Mouse (Mus musculus): Measurements from ENCODE around the gene Klre1.

The Klre1 gene

GRCm38 (mm10) chr6:129577605-129578004 is at the start of gene Klre1:
Gene Klre1 (plus strand): TSS chr6:129577905.
- DNase-seq, result no peak

DNA sequence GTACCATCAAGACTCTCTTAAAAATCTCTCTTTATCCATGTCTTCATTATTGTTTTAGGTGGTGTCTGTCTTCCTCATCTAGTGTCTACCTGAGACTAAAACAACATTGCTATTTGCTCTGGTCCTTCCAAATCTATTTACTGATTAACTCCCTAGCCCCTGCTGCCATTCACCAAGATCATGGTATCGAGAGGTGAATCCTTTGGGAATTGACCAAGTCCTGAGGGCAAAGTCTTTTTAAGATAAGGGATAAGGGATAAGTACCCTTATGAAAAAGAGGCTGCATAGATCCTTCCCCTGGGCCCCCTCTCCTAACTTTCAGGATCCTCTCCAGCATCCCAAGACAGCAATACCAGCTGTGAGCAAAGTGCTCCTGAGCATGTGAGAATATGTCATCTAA is 48.1 kb upstream of the Klre1 start:
- DNase-seq, result no peak

DNA sequence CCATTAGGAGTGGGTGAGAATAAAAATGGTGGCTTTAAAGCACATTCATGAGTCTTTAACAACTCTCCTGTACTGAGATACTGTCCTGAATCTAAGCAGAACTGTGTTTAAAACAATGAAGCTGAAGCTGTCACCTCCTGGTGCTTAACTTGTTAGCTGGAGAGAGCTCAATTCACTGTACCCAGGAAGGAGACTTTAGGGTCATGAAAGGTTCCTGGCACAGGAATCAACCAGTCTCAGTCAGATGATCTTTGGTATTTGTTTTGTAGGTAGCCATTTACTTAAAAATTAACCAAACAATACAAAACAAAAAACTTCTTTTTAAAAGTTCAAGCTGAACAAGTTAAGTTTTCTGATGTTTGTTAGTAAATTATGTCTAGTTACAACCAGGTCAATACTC is 47.4 kb upstream of the Klre1 start:
- DNase-seq, result no peak

DNA sequence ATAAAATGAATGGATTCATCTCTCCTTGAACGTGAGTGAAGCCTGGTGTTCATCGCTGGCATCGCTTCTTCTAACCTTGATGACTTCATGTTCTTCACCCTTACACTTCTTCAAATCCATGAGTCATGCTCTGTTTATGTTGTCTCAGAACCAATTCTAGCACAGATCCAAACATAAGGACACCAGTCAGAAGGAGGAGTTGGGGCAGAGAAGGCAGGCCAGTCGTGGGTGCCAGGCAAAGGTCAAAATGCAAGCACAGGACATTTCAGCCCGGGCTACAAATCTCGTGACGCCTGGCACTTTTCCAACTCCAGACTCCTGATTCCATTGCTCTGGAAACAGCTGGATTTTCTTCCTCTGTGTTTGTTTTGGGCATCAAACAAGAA is 45.2 kb upstream of the Klre1 start:
- DNase-seq, result peak; percentile 86 to 92

DNA sequence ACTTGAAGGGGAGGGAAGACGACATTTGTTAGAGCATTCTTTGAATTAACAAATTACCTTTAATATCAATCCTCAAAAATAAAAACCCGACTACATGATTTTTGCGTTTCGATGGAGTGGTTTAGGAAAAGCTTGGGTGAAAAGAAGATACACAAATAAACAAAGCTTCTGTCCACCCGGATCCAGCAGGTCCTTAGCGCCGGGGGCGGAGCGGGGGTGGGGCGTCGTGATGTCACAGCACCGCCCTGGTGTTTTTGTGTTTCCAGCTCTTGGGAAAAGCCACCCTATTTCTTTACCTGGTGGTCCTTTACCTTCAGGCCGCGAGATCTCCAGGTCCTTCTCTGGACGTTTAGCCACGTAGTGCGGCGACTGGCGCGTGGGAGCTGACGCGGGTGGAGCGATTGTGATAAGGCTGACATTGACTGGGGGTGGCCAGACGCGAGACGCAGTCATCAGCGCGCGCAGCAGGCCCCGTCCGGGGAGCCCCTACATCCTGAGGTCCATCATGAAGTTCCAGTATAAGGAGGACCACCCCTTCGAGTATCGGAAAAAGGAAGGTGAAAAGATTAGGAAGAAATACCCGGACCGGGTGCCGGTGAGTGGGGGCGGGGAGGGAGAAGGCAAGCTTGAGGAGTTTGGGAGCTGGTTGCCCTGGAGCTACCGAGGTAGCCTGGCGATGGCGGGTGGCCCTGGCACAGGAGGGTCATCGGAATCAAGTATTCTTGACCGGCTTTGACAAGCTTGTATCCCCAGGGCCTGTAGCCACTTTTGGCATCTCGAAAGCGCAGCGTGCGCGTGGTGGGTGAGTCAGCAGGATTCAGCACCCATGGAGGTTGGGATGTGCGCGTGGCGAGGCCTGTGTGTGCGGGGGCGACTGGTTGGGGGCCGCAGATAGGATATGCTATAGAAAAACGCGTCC is 44.5 kb upstream of the Klre1 start, which contains the start of gene Gabarapl1:
Gene Gabarapl1 (plus strand): TSS at position 219 of the 919 bp plus-strand sequence.
- peak; percentile 90 to 93 for DNase-seq

DNA sequence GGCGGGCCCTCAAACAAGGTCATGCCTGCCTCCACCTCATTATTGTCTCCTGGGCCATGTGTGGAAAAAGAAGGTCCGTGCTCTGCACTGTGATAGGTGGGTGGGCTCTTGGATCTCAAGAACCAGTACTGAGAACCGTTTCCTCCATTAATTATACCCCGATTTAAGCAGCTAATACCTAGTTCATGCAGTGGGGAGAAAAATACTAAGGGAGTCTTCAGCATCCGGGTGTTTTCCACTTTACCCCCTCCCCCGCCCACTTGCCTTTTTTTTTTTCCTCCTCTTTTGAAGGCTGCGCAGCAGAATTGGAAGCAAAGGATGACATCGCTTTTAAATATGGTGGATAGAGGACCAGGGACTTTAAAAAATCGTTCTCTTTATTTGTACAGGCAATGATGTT is 43.6 kb upstream of the Klre1 start:
- peak in 1 of 2 experiments; percentile 30 for DNase-seq

DNA sequence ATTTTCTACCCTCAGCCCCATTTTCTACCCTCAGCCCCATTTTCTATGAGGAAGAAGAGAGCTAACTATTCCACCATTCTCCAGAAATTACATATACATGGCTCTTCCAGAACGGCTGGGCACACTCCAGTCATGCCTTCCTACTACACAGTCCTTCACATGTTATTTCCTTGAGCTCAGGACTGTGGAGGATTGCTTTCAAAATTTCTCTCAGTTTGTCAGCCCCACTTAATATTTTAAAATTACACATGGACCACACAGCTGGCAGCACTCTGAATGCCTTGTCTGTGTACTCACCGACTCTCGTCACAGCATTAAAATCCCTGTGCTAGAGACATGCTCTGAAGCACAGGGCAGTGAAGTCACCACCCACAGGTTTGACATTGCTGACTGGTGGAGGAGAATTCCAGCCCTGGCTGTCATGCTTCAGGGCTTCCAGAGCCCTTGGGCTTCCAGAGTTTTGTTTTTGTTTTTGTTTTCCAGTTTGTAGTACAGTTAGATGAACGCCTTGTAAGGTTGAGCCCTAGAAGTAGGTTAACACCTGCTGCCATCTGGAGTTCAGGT is 43.0 kb upstream of the Klre1 start:
- DNase-seq, result peak; percentile 36 to 51

DNA sequence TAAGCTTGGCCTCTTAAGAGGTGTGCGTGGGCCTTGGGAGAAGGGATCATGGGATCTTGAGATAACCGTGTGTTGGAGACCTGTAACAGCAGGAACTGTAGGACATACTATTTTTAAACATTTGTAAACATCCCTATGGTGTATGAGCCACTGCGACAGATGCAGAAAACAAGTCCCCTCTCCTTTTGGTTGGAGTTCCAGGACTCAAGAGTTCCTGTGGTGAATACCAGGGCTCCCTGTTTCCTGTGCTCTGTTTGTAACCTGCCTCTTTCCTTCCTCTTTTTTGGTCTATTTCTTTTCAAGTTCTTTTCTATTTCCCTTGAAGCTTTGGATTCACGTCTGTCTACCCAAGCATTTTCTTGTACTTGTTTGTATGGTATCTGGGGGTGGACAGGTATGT is 42.0 kb upstream of the Klre1 start:
- no peak for DNase-seq

- no peak for DNase-seq
Observed at GRCm38 (mm10) chr6:129538555-129538954, 39.1 kb upstream of the Klre1 start.

- no peak for DNase-seq
Observed at GRCm38 (mm10) chr6:129541931-129542330, 35.8 kb upstream of the Klre1 start.

- DNase-seq, result no peak
Observed at GRCm38 (mm10) chr6:129542540-129542939, 35.2 kb upstream of the Klre1 start.

GRCm38 (mm10) chr6:129543709-129544606 is 33.7 kb upstream of the Klre1 start:
- peak; percentile 80 to 82 for DNase-seq

- DNase-seq, result no peak
Observed at GRCm38 (mm10) chr6:129547277-129547676, 30.4 kb upstream of the Klre1 start.

DNA sequence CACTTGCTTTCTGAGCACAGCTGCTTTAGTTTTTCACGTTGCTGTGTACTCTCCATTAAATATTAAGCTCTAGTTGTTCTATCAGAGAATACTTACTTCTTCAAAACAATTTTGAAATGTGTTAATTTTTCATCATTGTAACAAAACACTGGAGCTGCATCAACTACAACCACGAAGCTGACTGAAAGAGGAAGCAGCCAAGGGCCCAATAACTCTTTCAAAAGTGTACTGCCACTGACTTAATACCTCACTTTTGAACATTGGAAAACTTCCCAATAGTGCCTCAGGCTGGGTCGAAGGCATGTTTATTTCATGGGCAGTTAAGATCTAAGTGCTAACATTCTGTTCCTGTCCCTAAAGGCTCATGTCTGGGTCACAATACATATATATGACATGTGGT is 29.7 kb upstream of the Klre1 start:
- DNase-seq, result no peak

GRCm38 (mm10) chr6:129557298-129558023 is 20.2 kb upstream of the Klre1 start:
- DNase-seq, result no peak

GRCm38 (mm10) chr6:129558946-129559640 is 18.6 kb upstream of the Klre1 start:
- DNase-seq, result peak; percentile 84

DNA sequence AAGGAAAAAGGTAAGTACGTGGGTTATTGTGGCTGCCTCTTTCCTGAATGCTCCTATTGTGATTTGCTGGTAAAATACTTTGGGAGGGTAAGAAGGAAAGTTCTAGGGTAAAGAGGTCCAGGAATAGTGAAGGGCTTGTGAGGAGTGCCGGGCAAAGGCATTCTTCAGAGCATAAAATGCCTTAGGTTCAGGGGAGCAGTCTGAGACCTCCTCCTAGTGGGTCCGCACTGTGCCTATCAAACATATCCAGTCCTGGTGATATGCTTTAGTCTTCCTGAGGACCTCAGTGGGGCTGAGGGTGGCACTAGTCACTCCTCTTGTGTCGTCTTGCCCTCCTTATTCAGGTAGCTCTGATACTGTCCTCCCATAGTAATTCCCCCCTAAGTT is 18.1 kb upstream of the Klre1 start:
- DNase-seq, result no peak

DNA sequence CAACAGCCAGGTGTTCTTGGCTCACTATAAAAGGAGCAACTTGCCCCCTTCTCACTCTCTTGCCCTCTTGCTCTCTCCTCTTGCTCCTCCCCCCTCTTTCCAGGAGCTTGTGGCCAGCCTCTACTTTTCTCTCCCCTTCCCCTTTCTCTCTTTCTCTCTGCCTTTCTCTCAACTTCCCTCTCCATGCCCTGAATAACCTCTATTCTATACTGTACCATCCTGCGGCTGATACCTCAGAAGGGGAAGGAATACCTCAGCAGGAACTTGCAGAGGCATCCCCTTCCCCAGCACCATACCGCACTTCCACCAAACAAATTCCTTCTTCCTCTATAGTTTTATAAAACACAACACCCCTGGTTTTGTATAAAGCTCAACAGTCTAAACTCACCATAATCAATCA is 12.4 kb upstream of the Klre1 start:
- DNase-seq, result no peak

DNA sequence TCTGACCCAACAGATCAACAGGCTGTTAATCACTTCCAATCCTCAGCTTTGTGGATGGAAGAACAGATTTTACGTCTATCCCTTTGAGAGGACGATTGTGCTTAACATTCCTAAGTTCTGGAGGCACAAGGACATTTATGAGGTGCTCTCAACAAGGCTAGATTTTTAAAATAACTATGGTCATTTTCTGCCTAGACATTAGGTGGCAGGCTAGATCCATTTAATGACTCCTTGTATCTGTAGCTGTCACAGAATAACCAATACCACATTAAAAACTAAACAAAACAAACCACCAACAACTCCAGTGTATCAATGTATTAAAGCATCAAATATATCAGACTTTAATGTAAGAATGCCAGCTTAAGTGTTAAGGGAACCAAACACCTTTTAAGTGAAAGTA is 2.4 kb upstream of the Klre1 start:
- DNase-seq, result no peak

DNA sequence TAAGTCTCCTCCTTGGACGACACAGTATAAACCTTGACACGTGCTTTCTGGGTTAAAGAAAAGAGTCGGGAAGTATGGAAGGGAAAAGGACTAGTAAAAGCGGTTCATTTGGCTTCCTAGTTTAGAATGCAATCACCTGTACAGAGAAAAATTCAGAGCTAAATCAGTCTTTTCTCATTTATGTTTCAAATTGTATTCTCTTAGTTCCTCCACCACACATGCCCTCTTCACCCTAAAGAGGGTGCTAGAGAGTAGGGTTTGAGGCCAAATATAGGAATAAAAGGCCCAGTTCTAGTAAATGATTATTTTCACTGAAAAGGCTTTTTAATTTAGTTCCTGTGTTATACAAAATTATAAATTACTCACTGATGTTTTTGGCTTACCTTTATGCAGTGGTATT is 3.6 kb downstream of the Klre1 start:
- DNase-seq, result no peak

GRCm38 (mm10) chr6:129581896-129582295 is 4.2 kb downstream of the Klre1 start:
- DNase-seq, result no peak

DNA sequence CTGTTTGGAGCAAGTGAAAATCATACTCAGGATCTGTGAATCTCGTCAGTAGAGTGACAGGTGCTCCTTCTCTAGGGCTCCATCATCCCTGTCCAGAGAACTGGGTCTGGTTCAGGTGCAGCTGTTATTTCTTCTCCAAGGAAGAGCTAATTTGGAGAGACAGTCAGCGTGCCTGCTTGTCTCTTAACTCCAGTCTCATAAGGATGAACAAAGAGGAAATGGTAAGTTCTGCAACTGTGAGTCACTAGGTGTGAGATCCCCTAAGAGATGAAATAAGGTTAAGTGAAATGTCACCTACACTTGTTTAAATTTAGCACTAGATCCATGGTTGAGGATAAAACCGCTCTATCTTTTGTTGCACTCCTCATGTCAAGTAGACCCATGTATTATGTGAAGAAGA is 5.3 kb downstream of the Klre1 start:
- no peak for DNase-seq

Measured in kidney, postnatal 4 days (tissue).